Mouse (Mus musculus) forebrain, postnatal 0 days (tissue): Measurements from ENCODE around the gene Plin5. TPM values are rescaled to one million over a fixed set of nuclear protein-coding genes. Genes with fewer than 3 reads are reported as not detected.

ENCODE experiments used
- ATAC-seq: fragments of 200-750 bp; cut with Nextera tagmentation; 2 replicates; pipeline ENCODE4 v1.8.0; 2017; ENCODE audit warnings: mild to moderate bottlenecking, moderate library complexity
- DNase-seq: peaks from one replicate; pipeline ENCODE4 v3.0.0-alpha.2; 2015
- H3K27ac ChIP-seq: fragments of 300-500 bp; sonication (generic); 2 replicates; pipeline ENCODE4 v1.5.1; 2014; ENCODE audit warnings: low read depth, mild to moderate bottlenecking, antibody characterized with exemption, low read length, moderate library complexity, mixed read lengths
- H3K27me3 ChIP-seq: fragments of 300-500 bp; sonication (generic); 2 replicates; pipeline ENCODE4 v1.6.1; 2014; ENCODE audit warnings: mild to moderate bottlenecking, low read length, mixed read lengths; ENCODE audit not compliant: insufficient read depth
- H3K36me3 ChIP-seq: fragments of 300-500 bp; sonication (generic); 2 replicates; pipeline ENCODE4 v1.6.1; 2014; ENCODE audit warnings: mild to moderate bottlenecking, moderate library complexity; ENCODE audit not compliant: insufficient read depth
- H3K4me1 ChIP-seq: fragments of 300-500 bp; sonication (generic); 2 replicates; pipeline ENCODE4 v1.6.1; 2014; ENCODE audit warnings: antibody characterized with exemption; ENCODE audit not compliant: insufficient read depth
- H3K4me2 ChIP-seq: fragments of 300-500 bp; sonication (generic); 2 replicates; pipeline ENCODE4 v1.6.1; 2014; ENCODE audit warnings: low read depth, mild to moderate bottlenecking, moderate library complexity
- H3K4me3 ChIP-seq: fragments of 300-500 bp; sonication (generic); 2 replicates; pipeline ENCODE4 v1.5.1; 2014; ENCODE audit warnings: low read depth, low read length, mixed read lengths
- H3K9ac ChIP-seq: fragments of 300-500 bp; sonication (generic); 2 replicates; pipeline ENCODE4 v1.6.1; 2014; ENCODE audit warnings: mild to moderate bottlenecking
- H3K9me3 ChIP-seq: fragments of 300-500 bp; sonication (generic); 2 replicates; pipeline ENCODE4 v1.6.1; 2016; ENCODE audit warnings: low read length
- CTCF ChIP-seq: sonication (generic); IDR thresholded peaks from 2 replicates; pipeline ENCODE4 v1.5.1; 2016; ENCODE audit warnings: antibody characterized with exemption, control low read depth, low read depth
- WGBS: fragments of 180-500 bp; shearing (Covaris S2); extraction: QIAGEN DNeasy Blood & Tissue Kit; methylation state at CpG from one replicate; pipeline ENCODE4 v1.1.7; 2014; 5-methylcytosine and 5-hydroxymethylcytosine counted together
- polyA plus RNA-seq: library from polyadenylated mRNA; unstranded; fragments of >200 nt; fragmentation: Nextera tagmentation; extraction: Ambion mirVana; gene quantifications from 2 replicates; pipeline ENCODE4 v1.2.1, GENCODE M21; 2015
- total RNA-seq: library from RNA; depleted of rRNA; stranded (reverse); fragments of >200 nt; gene quantifications from 2 replicates; pipeline ENCODE4 v1.2.3, GENCODE M21; 2014; rRNA removed

Plin5 gene
- total RNA-seq (2.7 and 3.2 TPM in 2 replicates), polyA plus RNA-seq (2.4 and 3.9 TPM in 2 replicates)

DNA sequence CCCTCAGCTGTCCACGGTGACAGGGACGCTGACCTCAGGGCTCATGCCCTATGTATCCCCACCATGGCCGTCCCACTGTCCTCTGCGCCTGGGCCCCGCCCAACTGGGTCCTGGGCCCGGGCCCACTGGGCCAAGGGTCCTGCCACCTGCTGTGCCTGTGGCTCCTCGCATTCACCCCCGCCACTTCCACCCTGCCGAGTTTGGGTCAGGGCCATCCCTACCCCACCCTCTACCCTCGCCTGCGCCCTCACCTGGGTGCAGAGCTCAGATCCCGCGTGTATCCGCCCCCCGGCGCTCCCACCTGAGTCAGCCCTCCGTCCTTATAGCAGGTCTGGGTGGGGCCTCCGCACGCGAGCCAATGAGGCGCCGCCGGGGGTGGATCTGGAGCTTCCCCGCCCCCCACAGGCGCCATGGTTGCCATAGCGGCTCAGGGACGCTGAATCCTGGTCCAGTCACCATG, at the start of gene Plin5:
Gene Plin5, minus strand, starts transcription at position 346 of the 460 bp plus-strand sequence.
- 0 out of 2 replicates have a peak within 1 kb of the TSS, but pooled peaks have one; percentile 22 for H3K9ac ChIP-seq
- H3K36me3 ChIP-seq: no peaks in the 10 kb centered on the region
- DNase-seq (peak; percentile 56), ATAC-seq (peak; percentile 70)
- H3K27me3 ChIP-seq: peaks cover 33% of the 10 kb centered on the region
- peak within 1 kb of the TSS; percentile 28 for H3K4me3 ChIP-seq
- H3K4me1 ChIP-seq: no peaks in the 10 kb centered on the region
- 2% methylated on average over 27 of the region's 27 CpGs for WGBS
- peak within 1 kb of the TSS; percentile 48 for H3K4me2 ChIP-seq
- no peak within 1 kb of the TSS for H3K27ac ChIP-seq
- no peak for TF ChIP-seq CTCF
- H3K9me3 ChIP-seq: peaks cover 4% of the 10 kb centered on the region; the same call in 1 of the 2 replicates

DNA sequence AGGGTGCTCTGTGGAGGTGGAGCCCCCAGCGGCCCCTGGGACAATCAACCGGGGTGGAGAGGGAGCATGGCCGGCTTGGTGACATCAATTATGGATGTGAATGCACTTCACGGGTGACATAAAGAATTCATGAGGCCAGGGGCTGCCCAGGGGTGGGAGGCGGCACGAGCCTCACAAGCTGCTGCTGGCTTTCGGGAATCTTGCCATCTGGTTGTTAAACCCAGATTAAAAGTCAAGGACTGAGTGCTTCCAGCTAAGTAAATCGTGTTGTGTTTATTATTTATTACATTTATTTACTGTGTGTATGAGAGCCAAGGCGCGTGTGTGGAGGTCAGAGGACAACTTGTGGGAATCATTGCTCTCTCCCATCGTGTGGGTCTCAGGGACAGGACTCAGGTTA, 48.3 kb upstream of the Plin5 start:
- H3K9me3 ChIP-seq: no peaks in the 10 kb centered on the region
- H3K4me3 ChIP-seq: no peak overlapping the region
- H3K9ac ChIP-seq: no peak overlapping the region
- no peak for DNase-seq
- no peak overlapping the region for H3K4me2 ChIP-seq
- TF ChIP-seq CTCF: no peak
- no peaks in the 10 kb centered on the region for H3K36me3 ChIP-seq
- H3K4me1 ChIP-seq: peaks cover 7% of the 10 kb centered on the region; the same call in 1 of the 2 replicates
- WGBS: 57% methylated on average over 11 of the region's 11 CpGs
- no peak for ATAC-seq
- no peaks in the 10 kb centered on the region for H3K27me3 ChIP-seq
- H3K27ac ChIP-seq: no peak overlapping the region

DNA sequence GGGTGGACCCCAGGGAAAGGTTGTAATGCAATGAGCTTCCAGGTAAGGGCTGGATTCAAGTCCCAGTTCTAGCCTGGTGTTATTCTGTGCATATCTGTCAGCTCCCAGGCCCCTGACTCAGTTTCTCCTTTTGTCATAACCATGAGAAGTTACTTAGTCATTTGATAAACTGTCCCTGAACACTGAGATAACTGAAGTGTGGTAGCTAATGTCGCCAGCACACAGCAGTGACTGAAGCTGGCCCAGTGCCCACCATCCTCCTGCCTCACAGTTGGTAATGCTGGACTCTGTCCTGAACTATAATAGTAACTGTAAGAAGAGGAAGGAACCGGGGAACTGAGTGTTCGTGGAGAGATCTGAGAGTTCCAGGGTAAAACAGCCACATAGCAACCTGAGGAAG, 47.1 kb upstream of the Plin5 start:
- Histone ChIP-seq H3K36me3 (no peaks in the 10 kb centered on the region), H3K27me3 (no peaks in the 10 kb centered on the region), H3K4me1 (peaks cover 7% of the 10 kb centered on the region; the same call in 1 of the 2 replicates), H3K9me3 (no peaks in the 10 kb centered on the region), H3K4me3 (no peak overlapping the region), H3K9ac (no peak overlapping the region), H3K4me2 (no peak overlapping the region), H3K27ac (no peak overlapping the region)
- no peak for DNase-seq
- no peak for ATAC-seq
- TF ChIP-seq CTCF: no peak
- WGBS: 69% methylated on average over 3 of the region's 3 CpGs

DNA sequence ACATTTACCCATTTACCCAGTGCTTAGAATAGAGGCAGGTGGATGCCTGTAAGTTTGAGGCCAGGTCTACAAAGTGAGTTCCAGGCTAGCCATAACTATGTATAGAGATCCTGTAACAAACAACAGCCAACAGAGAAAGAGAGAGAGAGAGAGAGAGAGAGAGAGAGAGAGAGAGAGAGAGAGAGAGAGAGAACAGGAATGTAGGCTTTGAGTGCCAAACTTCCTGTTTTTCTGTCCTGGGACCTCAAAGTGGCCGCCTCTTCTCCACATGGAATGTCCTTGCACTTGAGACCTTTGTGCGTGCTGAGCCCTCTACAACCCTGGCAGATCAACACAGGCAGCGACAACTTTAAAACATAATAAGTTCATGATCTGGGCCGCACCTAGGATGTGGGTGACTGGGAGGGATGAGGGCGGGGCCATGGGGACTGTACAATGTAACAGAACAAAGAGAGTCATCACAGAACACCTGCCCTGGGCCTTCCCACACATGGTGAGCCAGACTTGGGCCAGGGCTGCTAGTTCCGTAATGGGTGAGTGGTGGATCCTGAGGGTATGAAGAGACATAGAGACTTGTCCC, 46.2 kb upstream of the Plin5 start:
- no peaks in the 10 kb centered on the region for H3K36me3 ChIP-seq
- no peak for DNase-seq
- no peaks in the 10 kb centered on the region for H3K27me3 ChIP-seq
- H3K9ac ChIP-seq: no peak overlapping the region
- 83% methylated on average over 6 of the region's 6 CpGs for WGBS
- ATAC-seq: no peak
- no peaks in the 10 kb centered on the region for H3K9me3 ChIP-seq
- no peak overlapping the region for H3K4me3 ChIP-seq
- no peak for TF ChIP-seq CTCF
- H3K4me1 ChIP-seq: peaks cover 7% of the 10 kb centered on the region; the same call in 1 of the 2 replicates
- no peak overlapping the region for H3K4me2 ChIP-seq
- no peak overlapping the region for H3K27ac ChIP-seq

DNA sequence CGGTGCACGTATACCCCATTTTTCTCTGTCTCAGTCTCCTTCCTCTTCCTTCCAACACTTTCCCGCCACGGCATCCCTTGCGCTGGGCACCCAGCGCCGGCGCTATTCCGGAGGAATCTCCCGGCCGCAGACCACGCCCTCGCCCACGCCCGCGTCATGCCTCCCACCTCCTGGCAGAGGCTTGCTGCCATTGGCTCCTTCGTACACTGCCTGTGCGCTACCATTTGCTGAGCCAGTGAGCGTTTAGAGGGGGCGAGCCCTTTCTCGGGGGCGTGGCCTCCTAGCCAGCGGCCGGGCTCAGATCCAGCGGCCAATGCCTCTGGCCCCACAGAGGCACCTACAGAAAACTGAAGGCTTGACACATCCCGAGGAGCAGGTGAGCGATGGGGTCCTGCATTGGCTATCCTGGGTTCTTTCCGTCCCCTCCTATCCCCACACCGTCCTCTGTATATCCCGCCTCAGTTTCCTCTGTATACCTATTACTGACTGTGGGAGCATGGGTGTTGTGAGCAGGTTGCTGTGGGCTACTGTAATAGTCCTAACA, 44.9 kb upstream of the Plin5 start, which contains the start of gene Tnfaip8l1:
Gene Tnfaip8l1, plus strand, starts transcription at position 247 of the 544 bp plus-strand sequence.
- H3K36me3 ChIP-seq: no peaks in the 10 kb centered on the region
- WGBS: 3% methylated on average over 30 of the region's 30 CpGs
- no peak within 1 kb of the TSS for H3K27ac ChIP-seq

DNA sequence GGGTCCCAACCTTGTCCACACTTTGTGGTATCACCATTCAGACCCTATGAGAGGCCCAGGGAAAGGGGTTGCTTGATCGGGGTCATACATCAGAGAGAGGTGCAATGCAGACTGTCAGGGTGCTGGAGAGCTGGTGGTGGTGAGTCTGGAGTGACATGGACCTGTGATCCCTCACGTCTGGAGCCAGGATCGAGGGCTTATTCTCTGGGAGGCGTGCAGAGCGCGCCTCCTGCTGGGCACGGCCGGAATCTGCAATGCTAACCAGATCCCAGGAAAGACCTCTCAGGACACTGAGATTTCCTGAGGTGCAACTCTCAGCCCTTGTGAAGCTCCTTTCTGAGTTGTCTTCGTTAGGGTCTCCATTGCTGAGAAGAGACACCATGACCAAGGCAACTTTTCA, 42.3 kb upstream of the Plin5 start:
- Histone ChIP-seq H3K4me1 (peaks cover 7% of the 10 kb centered on the region; the same call in 1 of the 2 replicates), H3K36me3 (no peaks in the 10 kb centered on the region), H3K4me2 (no peak overlapping the region), H3K4me3 (no peak overlapping the region), H3K9ac (no peak overlapping the region), H3K27me3 (no peaks in the 10 kb centered on the region), H3K27ac (no peak overlapping the region), H3K9me3 (no peaks in the 10 kb centered on the region)
- peak; percentile 67 for DNase-seq
- TF ChIP-seq CTCF: peak; percentile 87
- WGBS: 10% methylated on average over 9 of the region's 9 CpGs
- ATAC-seq: no peak

More for the DNA sequence above, 44.9 kb upstream of the Plin5 start, which contains the start of gene Tnfaip8l1:
- peak within 1 kb of the TSS; percentile 47 for H3K9ac ChIP-seq
- TF ChIP-seq CTCF: no peak; the same call in 1 of the 2 replicates
- H3K9me3 ChIP-seq: no peaks in the 10 kb centered on the region
- DNase-seq (peak; percentile 94), ATAC-seq (peak; percentile 100)
- peak within 1 kb of the TSS; percentile 39 for H3K4me3 ChIP-seq
- no peaks in the 10 kb centered on the region for H3K27me3 ChIP-seq
- H3K4me1 ChIP-seq: peaks cover 7% of the 10 kb centered on the region; the same call in 1 of the 2 replicates
- peak within 1 kb of the TSS; percentile 81 for H3K4me2 ChIP-seq

DNA sequence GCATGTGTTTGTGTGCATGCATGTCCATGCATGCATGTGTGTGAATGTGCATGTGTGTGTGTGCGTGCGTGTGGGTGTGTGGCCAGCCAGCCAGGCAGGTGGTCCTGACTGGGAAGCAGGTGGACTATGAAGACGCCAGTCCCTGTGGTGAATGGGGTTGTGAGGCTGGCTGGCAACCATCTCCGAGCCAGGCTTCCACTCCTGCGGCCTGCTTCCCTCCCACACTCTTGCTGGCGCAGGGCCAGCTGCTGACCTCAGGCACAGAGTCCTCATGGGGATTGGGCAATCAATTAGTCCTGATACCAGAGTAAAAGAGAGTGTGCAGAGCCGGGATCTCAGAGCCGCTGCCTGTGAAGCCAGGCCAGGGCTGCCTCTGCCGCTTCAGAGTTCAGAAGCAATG, 36.2 kb upstream of the Plin5 start:
- H3K27ac ChIP-seq: no peak overlapping the region
- peaks cover 5% of the 10 kb centered on the region; the same call in 1 of the 2 replicates for H3K27me3 ChIP-seq
- WGBS: 24% methylated on average over 9 of the region's 9 CpGs
- peak; percentile 38; the same call in 1 of the 2 replicates for ATAC-seq
- peak; percentile 36 for DNase-seq
- no peak overlapping the region for H3K9ac ChIP-seq
- H3K4me1 ChIP-seq: no peaks in the 10 kb centered on the region
- no peak overlapping the region for H3K4me2 ChIP-seq
- no peaks in the 10 kb centered on the region for H3K9me3 ChIP-seq
- no peaks in the 10 kb centered on the region for H3K36me3 ChIP-seq
- H3K4me3 ChIP-seq: no peak overlapping the region
- TF ChIP-seq CTCF: no peak
